Mouse (Mus musculus) MEL (cell line): ENCODE data around the gene Tcf19.
A peak's percentile ranks its signal among the peaks of the same experiment; 100 is the strongest.

ENCODE experiments used
- BHLHE40 ChIP-seq: IDR thresholded peaks from 2 replicates; pipeline ENCODE4 v1.6.1; 2012; ENCODE audit warnings: low read depth, mild to moderate bottlenecking, inconsistent platforms, low read length, improper control_type of control experiment, borderline replicate concordance
- CTCF ChIP-seq, 3 experiments: IDR thresholded peaks in 2 of 3; conservative IDR thresholded peaks in 1 of 3; 2 replicates each; pipeline ENCODE4 v1.5.1; 2011 to 2012; ENCODE audit warnings: low read length in 3 of 3, low read depth in 2 of 3, mild to moderate bottlenecking in 2 of 3, improper control_type of control experiment in 1 of 3, inconsistent platforms in 1 of 3, mixed read lengths in 1 of 3, moderate library complexity in 1 of 3; ENCODE audit not compliant: control insufficient read depth in 1 of 3, insufficient read depth in 1 of 3, poor library complexity in 1 of 3, severe bottlenecking in 1 of 3
- E2F4 ChIP-seq: IDR thresholded peaks from 2 replicates; pipeline ENCODE4 v1.6.1; 2011; ENCODE audit warnings: low read depth, low read length, improper control_type of control experiment, borderline replicate concordance
- ETS1 ChIP-seq: IDR thresholded peaks from 2 replicates; pipeline ENCODE4 v1.6.1; 2012; ENCODE audit warnings: low read depth, mild to moderate bottlenecking, inconsistent platforms, low read length, improper control_type of control experiment, moderate library complexity
- GATA1 ChIP-seq: IDR thresholded peaks from 2 replicates; pipeline ENCODE4 v1.6.1; 2011; ENCODE audit warnings: low read depth, low read length, improper control_type of control experiment
- HCFC1 ChIP-seq: IDR thresholded peaks from 2 replicates; pipeline ENCODE4 v1.6.1; 2012; ENCODE audit warnings: low read depth, mild to moderate bottlenecking, inconsistent platforms, low read length, improper control_type of control experiment, moderate library complexity
- MAZ ChIP-seq: IDR thresholded peaks from 2 replicates; pipeline ENCODE4 v1.6.1; 2012; ENCODE audit warnings: low read depth, mild to moderate bottlenecking, inconsistent platforms, low read length, improper control_type of control experiment
- MYB ChIP-seq: IDR thresholded peaks from 2 replicates; pipeline ENCODE4 v1.6.1; 2011; ENCODE audit warnings: mild to moderate bottlenecking, low read depth, low read length, improper control_type of control experiment
- NELFE ChIP-seq: IDR thresholded peaks from 2 replicates; pipeline ENCODE4 v1.6.1; 2011; ENCODE audit warnings: low read depth, low read length, improper control_type of control experiment
- POLR2A ChIP-seq, 2 experiments: IDR thresholded peaks; 2 replicates each; pipeline ENCODE4 v1.6.1; 2011 to 2012; ENCODE audit warnings: low read length in 2 of 2, mild to moderate bottlenecking in 2 of 2, control low read depth in 1 of 2, improper control_type of control experiment in 1 of 2, low read depth in 1 of 2, moderate library complexity in 1 of 2; ENCODE audit not compliant: control insufficient read depth in 1 of 2, insufficient read depth in 1 of 2, poor library complexity in 1 of 2
- TAL1 ChIP-seq: IDR thresholded peaks from 2 replicates; pipeline ENCODE4 v1.6.1; 2012; ENCODE audit warnings: mild to moderate bottlenecking, inconsistent platforms, low read length, moderate library complexity, mixed read lengths
- TBP ChIP-seq: IDR thresholded peaks from 2 replicates; pipeline ENCODE4 v1.8.0; 2011; ENCODE audit warnings: low read depth, low read length, improper control_type of control experiment
- USF2 ChIP-seq, 2 experiments: IDR thresholded peaks; 2 replicates each; pipeline ENCODE4 v1.6.1; 2011 to 2012; ENCODE audit warnings: improper control_type of control experiment in 2 of 2, low read length in 2 of 2, borderline replicate concordance in 1 of 2, inconsistent platforms in 1 of 2, low read depth in 1 of 2, mild to moderate bottlenecking in 1 of 2; ENCODE audit not compliant: insufficient read depth in 1 of 2
- ZMIZ1 ChIP-seq: IDR thresholded peaks from 2 replicates; pipeline ENCODE4 v1.6.1; 2012; ENCODE audit warnings: low read depth, mild to moderate bottlenecking, inconsistent platforms, low read length, improper control_type of control experiment, moderate library complexity

GRCm38 (mm10) chr17:35547465-35547864 is 30.8 kb upstream of the Tcf19 start:
- TF ChIP-seq CTCF (IDR thresholded peaks at IDR 0.05 in 2 of 3, conservative IDR thresholded peaks at IDR 0.05 in 1 of 3; ENCODE audit: control insufficient read depth in 1 of 3, insufficient read depth in 1 of 3, low read depth in 2 of 3, low read length in 3 of 3, poor library complexity in 1 of 3, severe bottlenecking in 1 of 3), result peak in 2 of 3 experiments; percentile 6 to 7; a peak in 2 of 6 replicates
- TF ChIP-seq POLR2A (IDR thresholded peaks at IDR 0.05; ENCODE audit: control insufficient read depth in 1 of 2, insufficient read depth in 1 of 2, low read depth in 1 of 2, low read length in 2 of 2, poor library complexity in 1 of 2), result no peak
- TF ChIP-seq MAZ, result no peak
- TF ChIP-seq USF2 (IDR thresholded peaks at IDR 0.05; ENCODE audit: borderline replicate concordance in 1 of 2, insufficient read depth in 1 of 2, low read depth in 1 of 2, low read length in 2 of 2), result no peak
- no peak for TF ChIP-seq GATA1
- no peak for TF ChIP-seq TAL1
- TF ChIP-seq ZMIZ1, result no peak
- TF ChIP-seq TBP, result no peak
- no peak for TF ChIP-seq E2F4
- TF ChIP-seq MYB, result no peak
- TF ChIP-seq NELFE, result no peak
- TF ChIP-seq BHLHE40, result no peak
- TF ChIP-seq HCFC1, result no peak
- no peak for TF ChIP-seq ETS1
